Mouse (Mus musculus) CH12.LX (cell line): ENCODE results near the gene Phf14. TPM values are rescaled to one million over a fixed set of nuclear protein-coding genes. Genes with fewer than 3 reads are reported as not detected.

Source experiments
- DNase-seq: peaks from one replicate; pipeline ENCODE4 v3.0.0-alpha.2; 2013; ENCODE audit errors: extremely low read depth
- H3K27ac ChIP-seq: 2 replicates; pipeline ENCODE4 v1.5.1; 2012; ENCODE audit warnings: low read depth, mild to moderate bottlenecking, control low read depth, moderate library complexity; ENCODE audit not compliant: insufficient read depth
- H3K27me3 ChIP-seq: replicated peaks from 2 replicates; pipeline ENCODE3; 2012; ENCODE audit warnings: inconsistent platforms
- H3K36me3 ChIP-seq, 2 experiments: replicated peaks in 1 of 2; 2 replicates each; pipeline versions ENCODE3 to v1.6.1; 2012; ENCODE audit warnings: inconsistent platforms in 1 of 2, low read length in 1 of 2, mild to moderate bottlenecking in 1 of 2, mixed read lengths in 1 of 2, moderate library complexity in 1 of 2; ENCODE audit not compliant: control insufficient read depth in 1 of 2, insufficient read depth in 1 of 2
- H3K4me1 ChIP-seq, 2 experiments: 2 replicates each; pipeline ENCODE4 v1.6.1; 2012; ENCODE audit warnings: inconsistent platforms in 1 of 2, moderate library complexity in 1 of 2; ENCODE audit not compliant: insufficient read depth in 2 of 2, control insufficient read depth in 1 of 2
- H3K4me2 ChIP-seq: 2 replicates; pipeline ENCODE4 v1.6.1; 2012; ENCODE audit warnings: low read depth, mild to moderate bottlenecking, control low read depth; ENCODE audit not compliant: poor library complexity, insufficient read depth, severe bottlenecking
- H3K4me3 ChIP-seq, 3 experiments: fragments of 150-350 bp in 1 of 3; sonication (generic) in 1 of 3; replicated peaks in 1 of 3; 2 replicates each; pipeline versions ENCODE3 to v1.5.1; 2011 to 2012; ENCODE audit warnings: low read depth in 2 of 3, low read length in 2 of 3, mild to moderate bottlenecking in 2 of 3, moderate library complexity in 2 of 3, control low read depth in 1 of 3, improper control_type of control experiment in 1 of 3, inconsistent platforms in 1 of 3, mixed read lengths in 1 of 3; ENCODE audit not compliant: poor library complexity in 1 of 3
- H3K79me2 ChIP-seq: replicated peaks from 2 replicates; pipeline ENCODE4 v1.6.1; 2012; ENCODE audit warnings: mild to moderate bottlenecking, moderate library complexity; ENCODE audit not compliant: control insufficient read depth, poor library complexity, insufficient read depth, severe bottlenecking; ENCODE audit errors: extremely low read depth
- H3K9ac ChIP-seq: 2 replicates; pipeline ENCODE4 v1.6.1; 2012; ENCODE audit warnings: low read depth, mild to moderate bottlenecking, control low read depth, moderate library complexity; ENCODE audit not compliant: insufficient read depth
- H3K9me3 ChIP-seq: replicated peaks from 2 replicates; pipeline ENCODE3; 2012; ENCODE audit warnings: low read length, inconsistent platforms, mixed read lengths
- BHLHE40 ChIP-seq: IDR thresholded peaks from 2 replicates; pipeline ENCODE4 v1.6.1; 2011; ENCODE audit warnings: mild to moderate bottlenecking, low read depth, low read length, improper control_type of control experiment
- CHD2 ChIP-seq: IDR thresholded peaks from 2 replicates; pipeline ENCODE4 v1.6.1; 2011; ENCODE audit warnings: low read length, improper control_type of control experiment
- E2F4 ChIP-seq: IDR thresholded peaks from 2 replicates; pipeline ENCODE4 v1.6.1; 2011; ENCODE audit warnings: low read depth, low read length, improper control_type of control experiment; ENCODE audit not compliant: insufficient replicate concordance
- ELF1 ChIP-seq: IDR thresholded peaks from 2 replicates; pipeline ENCODE4 v1.6.1; 2014; ENCODE audit warnings: low read depth, mild to moderate bottlenecking, inconsistent platforms, low read length, improper control_type of control experiment
- EP300 ChIP-seq: IDR thresholded peaks from 2 replicates; pipeline ENCODE4 v1.6.1; 2011; ENCODE audit warnings: low read length, improper control_type of control experiment
- ETS1 ChIP-seq: conservative IDR thresholded peaks from 2 replicates; pipeline ENCODE4 v1.6.1; 2012; ENCODE audit warnings: low read depth, mild to moderate bottlenecking, inconsistent platforms, low read length, improper control_type of control experiment, moderate library complexity
- GABPA ChIP-seq: IDR thresholded peaks from 2 replicates; pipeline ENCODE4 v1.6.1; 2012; ENCODE audit warnings: low read depth, low read length, improper control_type of control experiment, inconsistent platforms; ENCODE audit not compliant: insufficient replicate concordance
- IRF4 ChIP-seq: IDR thresholded peaks from 2 replicates; pipeline ENCODE4 v1.6.1; 2014; ENCODE audit warnings: low read depth, mild to moderate bottlenecking, inconsistent platforms, low read length, improper control_type of control experiment
- KAT2A ChIP-seq: IDR thresholded peaks from 2 replicates; pipeline ENCODE4 v1.6.1; 2012; ENCODE audit warnings: low read length, improper control_type of control experiment, inconsistent platforms; ENCODE audit not compliant: insufficient replicate concordance
- MAFK ChIP-seq: IDR thresholded peaks from 2 replicates; pipeline ENCODE4 v1.6.1; 2011; ENCODE audit warnings: low read length, improper control_type of control experiment; ENCODE audit not compliant: insufficient replicate concordance
- MYC ChIP-seq: IDR thresholded peaks from 2 replicates; pipeline ENCODE4 v1.6.1; 2011; ENCODE audit warnings: low read depth, mild to moderate bottlenecking, improper control_type of control experiment, low read length
- NELFE ChIP-seq: IDR thresholded peaks from 2 replicates; pipeline ENCODE4 v1.6.1; 2011; ENCODE audit warnings: low read depth, low read length, improper control_type of control experiment
- POLR2A ChIP-seq: IDR thresholded peaks from 2 replicates; pipeline ENCODE4 v1.6.1; 2011; ENCODE audit warnings: low read depth, mild to moderate bottlenecking, improper control_type of control experiment, low read length
- POLR2AphosphoS2 ChIP-seq: IDR thresholded peaks from 2 replicates; pipeline ENCODE4 v1.6.1; 2011; ENCODE audit warnings: low read depth, low read length, improper control_type of control experiment
- RAD21 ChIP-seq: IDR thresholded peaks from 2 replicates; pipeline ENCODE4 v1.6.1; 2011; ENCODE audit warnings: low read depth, mild to moderate bottlenecking, low read length, improper control_type of control experiment, moderate library complexity
- RCOR1 ChIP-seq: conservative IDR thresholded peaks from 2 replicates; pipeline ENCODE4 v1.6.1; 2012; ENCODE audit warnings: low read depth, mild to moderate bottlenecking, inconsistent platforms, low read length, improper control_type of control experiment
- SIN3A ChIP-seq: IDR thresholded peaks from 2 replicates; pipeline ENCODE4 v1.6.1; 2012; ENCODE audit warnings: low read length, improper control_type of control experiment, inconsistent platforms
- TBP ChIP-seq: conservative IDR thresholded peaks from 2 replicates; pipeline ENCODE4 v1.6.1; 2011; ENCODE audit warnings: low read depth, low read length, improper control_type of control experiment
- TCF12 ChIP-seq: IDR thresholded peaks from 2 replicates; pipeline ENCODE4 v1.6.1; 2014; ENCODE audit warnings: low read depth, mild to moderate bottlenecking, inconsistent platforms, low read length, improper control_type of control experiment
- USF1 ChIP-seq: IDR thresholded peaks from 2 replicates; pipeline ENCODE4 v1.6.1; 2014; ENCODE audit warnings: low read depth, mild to moderate bottlenecking, inconsistent platforms, low read length, improper control_type of control experiment
- USF2 ChIP-seq: conservative IDR thresholded peaks from 2 replicates; pipeline ENCODE4 v1.6.1; 2011; ENCODE audit warnings: low read depth, low read length, improper control_type of control experiment
- ZC3H11A ChIP-seq: IDR thresholded peaks from 2 replicates; pipeline ENCODE4 v1.6.1; 2012; ENCODE audit warnings: low read depth, mild to moderate bottlenecking, inconsistent platforms, low read length, improper control_type of control experiment
- ZMIZ1 ChIP-seq: IDR thresholded peaks from 2 replicates; pipeline ENCODE4 v1.6.1; 2012; ENCODE audit warnings: low read depth, mild to moderate bottlenecking, inconsistent platforms, low read length, improper control_type of control experiment
- ZNF384 ChIP-seq: IDR thresholded peaks from 2 replicates; pipeline ENCODE4 v1.6.1; 2012; ENCODE audit warnings: low read depth, low read length, improper control_type of control experiment, inconsistent platforms
- dilution Hi-C: fragments of 300-500 bp; cut with MboI; formaldehyde crosslinking; loops from 2 replicates; pipeline ENCODE4 v1.14.3; 2020; ENCODE audit warnings: low sequenced_read_pairs; ENCODE audit not compliant: extremely low pct_unique_long_range_greater_than_20kb, extremely low pct_ligation_motif_present
- in situ Hi-C: fragments of 300-500 bp; cut with MboI; formaldehyde crosslinking; loops from 3 replicates; pipeline ENCODE4 v1.14.3; 2019; ENCODE audit warnings: low sequenced_read_pairs, low pct_ligation_motif_present, low pct_unique_long_range_greater_than_20kb, mixed read lengths
- polyA plus RNA-seq: library from polyadenylated mRNA; unstranded; fragments of >175 nt; gene quantifications from 2 replicates; pipeline ENCODE4 v1.2.1, GENCODE M21; 2012; ENCODE audit warnings: low read depth; ENCODE audit not compliant: insufficient read length
- total RNA-seq, 2 experiments: library from RNA; depleted of rRNA; stranded (reverse); fragments of 300-350 nt in 1 of 2; fragments of >200 nt in 1 of 2; gene quantifications; 2 replicates each; pipeline ENCODE4 v1.2.3; 2012 to 2014

Phf14 gene
- total and polyA plus RNA-seq, 3 experiments, result 24.7 to 41.2 (median 26.0) TPM

- 0 out of 2 replicates have a peak, but pooled peaks have one; percentile 19 for TF ChIP-seq TBP
- no peak for TF ChIP-seq GABPA
- peak; percentile 20; the same call in 1 of the 2 replicates for TF ChIP-seq TCF12
- TF ChIP-seq USF1, result no peak
Observed at GRCm38 (mm10) chr6:12080423-12080822, 172.8 kb downstream of the Phf14 start (continued).

GRCm38 (mm10) chr6:12081722-12082121 is 174.1 kb downstream of the Phf14 start:
- no peak overlapping the region for H3K4me3 ChIP-seq
- in situ Hi-C loops, result loop anchor here (5.0 kb wide), 1 partner anchor 34 kb away; no protein-coding TSS in a partner anchor
- dilution Hi-C loops, result no loop called here
- H3K9ac ChIP-seq, result no peak overlapping the region
- no peak for TF ChIP-seq IRF4
- TF ChIP-seq RAD21, result no peak
- no peak for TF ChIP-seq BHLHE40
- TF ChIP-seq MAFK, result no peak
- TF ChIP-seq KAT2A, result no peak
- no peak for TF ChIP-seq EP300
- H3K9me3 ChIP-seq, result no peaks in the 10 kb centered on the region
- peaks cover 4 to 8% of the 10 kb centered on the region in 2 experiments for H3K36me3 ChIP-seq
- DNase-seq, result no peak
- H3K27ac ChIP-seq, result no peak overlapping the region
- no peak overlapping the region for H3K4me2 ChIP-seq
- H3K79me2 ChIP-seq, result no peaks in the 10 kb centered on the region
- H3K4me1 ChIP-seq, result peaks cover 7 to 43% of the 10 kb centered on the region in 2 experiments
- no peaks in the 10 kb centered on the region for H3K27me3 ChIP-seq

GRCm38 (mm10) chr6:12082125-12082524 is 174.5 kb downstream of the Phf14 start:
- dilution Hi-C loops, result no loop called here
- Histone ChIP-seq H3K4me3 (no peak overlapping the region), H3K9me3 (no peaks in the 10 kb centered on the region), H3K79me2 (no peaks in the 10 kb centered on the region), H3K9ac (no peak overlapping the region), H3K4me2 (no peak overlapping the region), H3K4me1 (peaks cover 7 to 41% of the 10 kb centered on the region in 2 experiments)
- no peak for TF ChIP-seq ZC3H11A
- TF ChIP-seq ZNF384, result no peak
- TF ChIP-seq ZMIZ1, result no peak
- TF ChIP-seq CHD2, result no peak
- TF ChIP-seq KAT2A, result no peak
- no peak for TF ChIP-seq E2F4
- no peak for TF ChIP-seq EP300
- TF ChIP-seq TBP, result no peak
- no peak for TF ChIP-seq USF2
- TF ChIP-seq POLR2AphosphoS2, result no peak
- TF ChIP-seq NELFE, result no peak
- TF ChIP-seq ETS1, result no peak
- no peak for TF ChIP-seq ELF1
- TF ChIP-seq RAD21, result no peak
- no peak for TF ChIP-seq SIN3A
- no peak for TF ChIP-seq MYC
- no peak for TF ChIP-seq RCOR1
- TF ChIP-seq POLR2A, result no peak
- TF ChIP-seq, all 38 proteins: peak for 0
- in situ Hi-C loops, result loop anchor here (5.0 kb wide), 1 partner anchor 35 kb away; no protein-coding TSS in a partner anchor
- H3K27ac ChIP-seq, result no peak overlapping the region
- H3K36me3 ChIP-seq, result peaks cover 4 to 8% of the 10 kb centered on the region in 2 experiments
- DNase-seq, result no peak
- H3K27me3 ChIP-seq, result no peaks in the 10 kb centered on the region
